Comparison of ENCODE assay signal across 24 mouse cellular contexts in genomic region chr11:79426571-79426970, GRCm38 (mm10).
DNase-seq lines count a peak whose midpoint lies in the region; TF ChIP-seq lines count a peak whose summit lies in the region.
"Had no signal": no experiment of that assay in that cellular context is flagged by ENCODE, and none has a peak within 500 bp of the region (broad histone marks: within the 10 kb centered on the region; RNA-seq: fewer than 3 reads in every experiment).

No protein-coding gene starts in this region.

- no peak overlapping the region for H3K4me3 ChIP-seq in layer of hippocampus, adult 2 months
- no peak overlapping the region for H3K4me3 ChIP-seq in ES-Bruce4 (ENCODE audit: low read depth, low read length)
- no peak overlapping the region for H3K4me3 ChIP-seq in ES-E14 (ENCODE audit: insufficient read depth in 1 of 2, low read depth in 1 of 2, low read length in 2 of 2, poor library complexity in 1 of 2, severe bottlenecking in 1 of 2)
- H3K4me3 ChIP-seq: embryonic facial prominence, embryonic 12.5 days; embryonic facial prominence, embryonic 15.5 days; forebrain, embryonic 15.5 days; gastrocnemius, adult 2 months; heart, embryonic 12.5 days; heart, embryonic 15.5 days; hindbrain, embryonic 10.5 days; hindbrain, embryonic 15.5 days had no signal

- in situ Hi-C loops in ES-E14 (cut with MboI; ENCODE audit: low sequenced_read_pairs in 2 of 2, unreplicated experiment in 2 of 2), result no loop called here

- peak overlapping the region; percentile 32; the same call in 1 of the 2 replicates for H3K27ac ChIP-seq in layer of hippocampus, adult 2 months
- H3K27ac ChIP-seq in ES-Bruce4 (ENCODE audit: insufficient read depth, low read length) (peak overlapping the region; percentile 56; the same call in 1 of the 2 replicates), ES-E14 (ENCODE audit: insufficient read depth, low read depth, low read length, poor library complexity, severe bottlenecking) (peak overlapping the region; percentile 75; the same call in 1 of the 2 replicates)
- H3K27ac ChIP-seq: embryonic facial prominence, embryonic 12.5 days; embryonic facial prominence, embryonic 15.5 days; forebrain, embryonic 15.5 days; gastrocnemius, adult 2 months; heart, embryonic 15.5 days; hindbrain, embryonic 10.5 days; hindbrain, embryonic 15.5 days had no signal

- H3K36me3 ChIP-seq in ES-Bruce4 (ENCODE audit: control insufficient read depth, insufficient read depth, low read length, poor library complexity, severe bottlenecking) (no peaks in the 10 kb centered on the region), ES-E14 (ENCODE audit: control insufficient read depth, insufficient read depth, low read length, poor library complexity, severe bottlenecking) (no peaks in the 10 kb centered on the region)
- H3K36me3 ChIP-seq: hindbrain, embryonic 15.5 days had no signal

- no peak for DNase-seq in layer of hippocampus, adult 2 months (ENCODE audit: low spot score in 2 of 2)
- no peak for DNase-seq in layer of hippocampus, postnatal 14 days (ENCODE audit: low spot score in 2 of 2)
- DNase-seq in ES-E14 (ENCODE audit: low read depth, low spot score), result no peak
- DNase-seq in ZHBTc4 (ENCODE audit: low read depth, low spot score), result peak; percentile 52
- no peak for DNase-seq in adrenal gland, adult 2 months
- no peak for DNase-seq in gastrocnemius, adult 8-10 months (ENCODE audit: low spot score in 2 of 2)
- DNase-seq: adrenal gland, postnatal 14 days; cerebellum, adult 11 months; cerebellum, adult 9-11 months; gastrocnemius, adult 2 months; gastrocnemius, postnatal 25 days; heart, adult 18-20 months; heart, postnatal 10 days; heart, postnatal 36 days; kidney, adult 2 months had no signal

- H3K9ac ChIP-seq in ES-Bruce4 (ENCODE audit: low read depth, poor library complexity, severe bottlenecking) (no peak overlapping the region), ES-E14 (ENCODE audit: insufficient read depth, low read depth, low read length, poor library complexity, severe bottlenecking) (no peak overlapping the region)
- H3K9ac ChIP-seq: embryonic facial prominence, embryonic 12.5 days; embryonic facial prominence, embryonic 15.5 days; forebrain, embryonic 15.5 days; heart, embryonic 12.5 days; heart, embryonic 15.5 days; hindbrain, embryonic 15.5 days had no signal

- TF ChIP-seq EP300 in ES-Bruce4 (IDR thresholded peaks at IDR 0.05; ENCODE audit: insufficient read depth, low read depth, low read length), result peak; percentile 64; the same call in 1 of the 2 replicates

- no peak for TF ChIP-seq CTCF in layer of hippocampus, adult 2 months (conservative IDR thresholded peaks at IDR 0.05)
- no peak for TF ChIP-seq CTCF in ES-Bruce4 (IDR thresholded peaks at IDR 0.05; ENCODE audit: low read depth, low read length)

- no peak for TF ChIP-seq POLR2A in ES-Bruce4 (IDR thresholded peaks at IDR 0.05; ENCODE audit: insufficient read depth, low read length)

- H3K4me1 ChIP-seq in ES-Bruce4 (ENCODE audit: control insufficient read depth, insufficient read depth, low read length), result no peaks in the 10 kb centered on the region
- H3K4me1 ChIP-seq in ES-E14 (ENCODE audit: control insufficient read depth in 2 of 2, insufficient read depth in 2 of 2, low read length in 2 of 2, poor library complexity in 1 of 2), result peaks cover 9 to 15% of the 10 kb centered on the region in 2 experiments
- H3K4me1 ChIP-seq: embryonic facial prominence, embryonic 12.5 days; embryonic facial prominence, embryonic 15.5 days; forebrain, embryonic 15.5 days; heart, embryonic 12.5 days; heart, embryonic 15.5 days; hindbrain, embryonic 15.5 days had no signal

- H3K9me3 ChIP-seq in ES-Bruce4 (replicated peaks; ENCODE audit: control insufficient read depth, insufficient read depth, low read length, poor library complexity, severe bottlenecking) (no peaks in the 10 kb centered on the region), ES-E14 (ENCODE audit: control insufficient read depth, insufficient read depth, low read depth, low read length) (no peaks in the 10 kb centered on the region)
- H3K9me3 ChIP-seq: embryonic facial prominence, embryonic 12.5 days; embryonic facial prominence, embryonic 15.5 days; forebrain, embryonic 15.5 days; heart, embryonic 12.5 days; heart, embryonic 15.5 days; hindbrain, embryonic 10.5 days; hindbrain, embryonic 15.5 days had no signal

- no peaks in the 10 kb centered on the region for H3K27me3 ChIP-seq in ES-Bruce4 (ENCODE audit: control insufficient read depth, insufficient read depth, low read length, poor library complexity, severe bottlenecking)
- H3K27me3 ChIP-seq: embryonic facial prominence, embryonic 12.5 days; embryonic facial prominence, embryonic 15.5 days; forebrain, embryonic 15.5 days; heart, embryonic 12.5 days; heart, embryonic 15.5 days; hindbrain, embryonic 15.5 days; Patski had no signal

TF ChIP-seq in ES-E14, 5 proteins besides CTCF, POLR2A, EP300 and RAD21:
- TF ChIP-seq ZC3H11A (IDR thresholded peaks at IDR 0.05; ENCODE audit: borderline replicate concordance, low read depth, low read length) (no peak), CHD2 (IDR thresholded peaks at IDR 0.05; ENCODE audit: low read depth, low read length) (no peak), MAFK (IDR thresholded peaks at IDR 0.05; ENCODE audit: insufficient read depth, low read depth, low read length) (no peak), ZNF384 (IDR thresholded peaks at IDR 0.05; ENCODE audit: low read depth, low read length) (no peak), HCFC1 (IDR thresholded peaks at IDR 0.05; ENCODE audit: borderline replicate concordance, insufficient read depth, low read length) (no peak)
TF ChIP-seq in ES-E14: peak in this region for 0.
